Mouse (Mus musculus): ENCODE data around the gene A730061H03Rik.

- TF ChIP-seq CTCF (IDR thresholded peaks at IDR 0.05; ENCODE audit: extremely low read depth, insufficient read length, insufficient replicate concordance, low read depth, low read length), result no peak
- no peak for TF ChIP-seq POLR2A (IDR thresholded peaks at IDR 0.05; ENCODE audit: low read depth, low read length)
Measured at GRCm38 (mm10) chr14:55563249-55563648, 3.0 kb upstream of the A730061H03Rik start.
